Mouse (Mus musculus) MEL (cell line): ENCODE measurements around the gene P2rx3. TPM values are rescaled to one million over a fixed set of nuclear protein-coding genes. Genes with fewer than 3 reads are reported as not detected.

Experiments
- DNase-seq: peaks from one replicate; pipeline ENCODE4 v3.0.0; 2011; ENCODE audit warnings: low read depth, low spot score
- H3K27ac ChIP-seq: 2 replicates; pipeline ENCODE4 v1.5.1; 2012; ENCODE audit warnings: low read depth, mild to moderate bottlenecking, control low read depth, low read length, moderate library complexity; ENCODE audit not compliant: control insufficient read depth
- H3K27me3 ChIP-seq, 2 experiments: fragments of 150-350 bp in 1 of 2; sonication (generic) in 1 of 2; 2 replicates each; pipeline ENCODE4 v1.6.1; 2012; ENCODE audit warnings: low read length in 2 of 2, mild to moderate bottlenecking in 2 of 2, improper control_type of control experiment in 1 of 2, moderate library complexity in 1 of 2; ENCODE audit not compliant: insufficient read depth in 2 of 2, control insufficient read depth in 1 of 2
- H3K36me3 ChIP-seq, 2 experiments: 2 replicates each; pipeline ENCODE4 v1.6.1; 2012 to 2014; ENCODE audit warnings: low read length in 2 of 2, improper control_type of control experiment in 1 of 2, inconsistent platforms in 1 of 2, mild to moderate bottlenecking in 1 of 2; ENCODE audit not compliant: insufficient read depth in 2 of 2, control insufficient read depth in 1 of 2
- H3K4me1 ChIP-seq, 2 experiments: fragments of 150-350 bp in 1 of 2; sonication (generic) in 1 of 2; 2 replicates each; pipeline ENCODE4 v1.6.1; 2012; ENCODE audit warnings: low read length in 2 of 2, improper control_type of control experiment in 1 of 2, mild to moderate bottlenecking in 1 of 2; ENCODE audit not compliant: insufficient read depth in 2 of 2, control insufficient read depth in 1 of 2
- H3K4me3 ChIP-seq, 2 experiments: fragments of 150-350 bp in 1 of 2; sonication (generic) in 1 of 2; 2 replicates each; pipeline ENCODE4 v1.5.1; 2012; ENCODE audit warnings: low read depth in 2 of 2, low read length in 2 of 2, mild to moderate bottlenecking in 2 of 2, moderate library complexity in 2 of 2, control low read depth in 1 of 2, improper control_type of control experiment in 1 of 2; ENCODE audit not compliant: control insufficient read depth in 1 of 2, insufficient read depth in 1 of 2
- H3K79me2 ChIP-seq: 2 replicates; pipeline ENCODE4 v1.6.1; 2012; ENCODE audit warnings: mild to moderate bottlenecking, low read length, moderate library complexity; ENCODE audit not compliant: control insufficient read depth, poor library complexity, insufficient read depth
- H3K9ac ChIP-seq: 2 replicates; pipeline ENCODE4 v1.6.1; 2012; ENCODE audit warnings: low read depth, mild to moderate bottlenecking, control low read depth, low read length, moderate library complexity; ENCODE audit not compliant: control insufficient read depth, poor library complexity, severe bottlenecking
- H3K9me3 ChIP-seq: fragments of 150-350 bp; sonication (generic); replicated peaks from 2 replicates; pipeline ENCODE4 v1.6.1; 2012; ENCODE audit warnings: mild to moderate bottlenecking, low read length, improper control_type of control experiment, moderate library complexity; ENCODE audit not compliant: insufficient read depth
- BHLHE40 ChIP-seq: IDR thresholded peaks from 2 replicates; pipeline ENCODE4 v1.6.1; 2012; ENCODE audit warnings: low read depth, mild to moderate bottlenecking, inconsistent platforms, low read length, improper control_type of control experiment, borderline replicate concordance
- CTCF ChIP-seq, 3 experiments: IDR thresholded peaks in 2 of 3; conservative IDR thresholded peaks in 1 of 3; 2 replicates each; pipeline ENCODE4 v1.5.1; 2011 to 2012; ENCODE audit warnings: low read length in 3 of 3, low read depth in 2 of 3, mild to moderate bottlenecking in 2 of 3, improper control_type of control experiment in 1 of 3, inconsistent platforms in 1 of 3, mixed read lengths in 1 of 3, moderate library complexity in 1 of 3; ENCODE audit not compliant: control insufficient read depth in 1 of 3, insufficient read depth in 1 of 3, poor library complexity in 1 of 3, severe bottlenecking in 1 of 3
- E2F4 ChIP-seq: IDR thresholded peaks from 2 replicates; pipeline ENCODE4 v1.6.1; 2011; ENCODE audit warnings: low read depth, low read length, improper control_type of control experiment, borderline replicate concordance
- ELF1 ChIP-seq: IDR thresholded peaks from 2 replicates; pipeline ENCODE4 v1.6.1; 2014; ENCODE audit warnings: low read depth, mild to moderate bottlenecking, inconsistent platforms, low read length, improper control_type of control experiment, moderate library complexity
- EP300 ChIP-seq, 2 experiments: IDR thresholded peaks; 2 replicates each; pipeline ENCODE4 v1.6.1; 2011; ENCODE audit warnings: improper control_type of control experiment in 2 of 2, low read length in 2 of 2, low read depth in 1 of 2, mild to moderate bottlenecking in 1 of 2
- ETS1 ChIP-seq: IDR thresholded peaks from 2 replicates; pipeline ENCODE4 v1.6.1; 2012; ENCODE audit warnings: low read depth, mild to moderate bottlenecking, inconsistent platforms, low read length, improper control_type of control experiment, moderate library complexity
- HCFC1 ChIP-seq: IDR thresholded peaks from 2 replicates; pipeline ENCODE4 v1.6.1; 2012; ENCODE audit warnings: low read depth, mild to moderate bottlenecking, inconsistent platforms, low read length, improper control_type of control experiment, moderate library complexity
- KAT2A ChIP-seq: conservative IDR thresholded peaks from 2 replicates; pipeline ENCODE4 v1.6.1; 2012; ENCODE audit warnings: low read depth, low read length, improper control_type of control experiment, inconsistent platforms
- MAX ChIP-seq: IDR thresholded peaks from 2 replicates; pipeline ENCODE4 v1.6.1; 2011; ENCODE audit warnings: low read length, improper control_type of control experiment
- MAZ ChIP-seq: IDR thresholded peaks from 2 replicates; pipeline ENCODE4 v1.6.1; 2012; ENCODE audit warnings: low read depth, mild to moderate bottlenecking, inconsistent platforms, low read length, improper control_type of control experiment
- MYC ChIP-seq: IDR thresholded peaks from 2 replicates; pipeline ENCODE4 v1.6.1; 2011; ENCODE audit warnings: low read depth, mild to moderate bottlenecking, low read length, improper control_type of control experiment, moderate library complexity
- NELFE ChIP-seq: IDR thresholded peaks from 2 replicates; pipeline ENCODE4 v1.6.1; 2011; ENCODE audit warnings: low read depth, low read length, improper control_type of control experiment
- POLR2A ChIP-seq, 2 experiments: IDR thresholded peaks; 2 replicates each; pipeline ENCODE4 v1.6.1; 2011 to 2012; ENCODE audit warnings: low read length in 2 of 2, mild to moderate bottlenecking in 2 of 2, control low read depth in 1 of 2, improper control_type of control experiment in 1 of 2, low read depth in 1 of 2, moderate library complexity in 1 of 2; ENCODE audit not compliant: control insufficient read depth in 1 of 2, insufficient read depth in 1 of 2, poor library complexity in 1 of 2
- RAD21 ChIP-seq: IDR thresholded peaks from 2 replicates; pipeline ENCODE4 v1.6.1; 2011; ENCODE audit warnings: mild to moderate bottlenecking, low read depth, low read length, improper control_type of control experiment
- TAL1 ChIP-seq: IDR thresholded peaks from 2 replicates; pipeline ENCODE4 v1.6.1; 2012; ENCODE audit warnings: mild to moderate bottlenecking, inconsistent platforms, low read length, moderate library complexity, mixed read lengths
- TBP ChIP-seq: IDR thresholded peaks from 2 replicates; pipeline ENCODE4 v1.8.0; 2011; ENCODE audit warnings: low read depth, low read length, improper control_type of control experiment
- USF2 ChIP-seq, 2 experiments: IDR thresholded peaks; 2 replicates each; pipeline ENCODE4 v1.6.1; 2011 to 2012; ENCODE audit warnings: improper control_type of control experiment in 2 of 2, low read length in 2 of 2, borderline replicate concordance in 1 of 2, inconsistent platforms in 1 of 2, low read depth in 1 of 2, mild to moderate bottlenecking in 1 of 2; ENCODE audit not compliant: insufficient read depth in 1 of 2
- ZC3H11A ChIP-seq: IDR thresholded peaks from 2 replicates; pipeline ENCODE4 v1.6.1; 2012; ENCODE audit warnings: low read depth, mild to moderate bottlenecking, inconsistent platforms, low read length, improper control_type of control experiment
- ZMIZ1 ChIP-seq: IDR thresholded peaks from 2 replicates; pipeline ENCODE4 v1.6.1; 2012; ENCODE audit warnings: low read depth, mild to moderate bottlenecking, inconsistent platforms, low read length, improper control_type of control experiment, moderate library complexity
- ZNF384 ChIP-seq: IDR thresholded peaks from 2 replicates; pipeline ENCODE4 v1.6.1; 2012; ENCODE audit warnings: low read depth, mild to moderate bottlenecking, inconsistent platforms, low read length, improper control_type of control experiment
- polyA plus RNA-seq, 2 experiments: library from polyadenylated mRNA; stranded (reverse) in 1 of 2; unstranded in 1 of 2; fragments of >175 nt in 1 of 2; fragments of >200 nt in 1 of 2; gene quantifications; 2 replicates each; pipeline versions ENCODE4 v1.2.1 to v1.2.4; 2012; ENCODE audit warnings: low replicate concordance in 2 of 2, low read depth in 1 of 2; ENCODE audit not compliant: insufficient read length in 2 of 2, insufficient read depth in 1 of 2, missing spikeins in 1 of 2
- total RNA-seq: library from RNA; depleted of rRNA; stranded (reverse); fragments of 300-350 nt; gene quantifications from 2 replicates; pipeline ENCODE4 v1.2.3, GENCODE M21; 2012

Gene P2rx3
- total and polyA plus RNA-seq, 3 experiments = 0.36 TPM; not detected in 2

DNA sequence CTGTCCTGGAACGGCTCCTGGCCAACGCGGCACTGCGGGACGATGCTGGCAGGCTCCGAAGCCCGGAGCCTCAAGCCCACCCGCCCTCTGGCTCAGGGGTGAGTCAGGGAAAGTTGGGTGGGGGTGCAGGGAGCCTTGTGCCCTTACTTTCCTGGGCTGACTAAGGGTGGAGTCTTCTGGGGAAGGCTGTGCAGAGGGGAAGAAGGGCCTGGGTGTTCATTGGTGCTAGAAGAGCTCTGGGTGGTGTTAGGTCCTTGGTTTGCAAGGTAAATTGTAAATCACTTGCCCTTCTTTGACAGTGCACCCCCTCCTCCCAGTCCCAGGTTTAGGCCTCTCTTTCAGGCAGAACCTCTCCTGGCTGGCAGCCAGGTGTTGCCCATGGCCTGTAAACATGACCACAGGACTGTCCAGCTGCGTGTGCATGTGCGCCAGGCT lies 23.9 kb upstream of the P2rx3 start:
- H3K4me1 ChIP-seq = peaks cover 0 to 7% of the 10 kb centered on the region in 2 experiments; a peak in 3 of 4 replicates
- H3K27me3 ChIP-seq = no peaks in the 10 kb centered on the region
- H3K36me3 ChIP-seq = peaks cover 0 to 2% of the 10 kb centered on the region in 2 experiments; a peak in 2 of 4 replicates
- H3K79me2 ChIP-seq = no peaks in the 10 kb centered on the region; the same call in 1 of the 2 replicates
- peak overlapping the region; percentile 67 for H3K9ac ChIP-seq
- peak overlapping the region; percentile 65 to 80 for H3K4me3 ChIP-seq
- no peaks in the 10 kb centered on the region for H3K9me3 ChIP-seq
- H3K27ac ChIP-seq = no peak overlapping the region
- peak; percentile 47 for DNase-seq
- TF ChIP-seq EP300 (IDR thresholded peaks at IDR 0.05; ENCODE audit: low read depth in 1 of 2, low read length in 2 of 2) (no peak), ZMIZ1 (no peak), E2F4 (no peak), POLR2A (IDR thresholded peaks at IDR 0.05; ENCODE audit: control insufficient read depth in 1 of 2, insufficient read depth in 1 of 2, low read depth in 1 of 2, low read length in 2 of 2, poor library complexity in 1 of 2) (no peak), MYC (no peak), TBP (no peak), BHLHE40 (no peak), TAL1 (no peak), USF2 (IDR thresholded peaks at IDR 0.05; ENCODE audit: borderline replicate concordance in 1 of 2, insufficient read depth in 1 of 2, low read depth in 1 of 2, low read length in 2 of 2) (no peak), RAD21 (no peak), KAT2A (no peak), CTCF (IDR thresholded peaks at IDR 0.05 in 2 of 3, conservative IDR thresholded peaks at IDR 0.05 in 1 of 3; ENCODE audit: control insufficient read depth in 1 of 3, insufficient read depth in 1 of 3, low read depth in 2 of 3, low read length in 3 of 3, poor library complexity in 1 of 3, severe bottlenecking in 1 of 3) (no peak), ELF1 (no peak), MAX (no peak), ZNF384 (no peak), MAZ (no peak)

DNA sequence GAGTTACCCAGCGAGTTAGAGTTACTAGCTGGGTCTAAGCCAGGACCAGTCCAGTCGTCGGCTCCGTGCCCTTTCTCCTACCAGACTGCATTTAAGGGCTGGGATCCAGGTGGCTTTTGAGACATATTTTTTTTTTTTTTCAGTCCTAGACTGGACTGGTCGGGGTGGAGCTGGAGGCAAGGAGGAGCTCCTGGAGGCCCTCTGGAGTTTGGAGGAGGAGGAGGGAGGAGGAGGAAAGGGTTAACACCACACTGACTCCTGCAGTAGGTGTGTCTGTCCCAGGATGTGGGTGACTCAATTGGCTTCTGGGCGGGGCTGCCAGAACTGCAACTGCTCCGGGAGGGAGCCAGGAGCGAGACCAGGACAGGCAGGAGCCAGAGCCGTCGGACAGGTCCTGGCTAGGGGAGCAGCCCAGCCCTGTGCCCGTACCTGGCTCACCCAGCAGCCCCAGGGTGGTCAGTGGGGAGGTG lies 23.4 kb upstream of the P2rx3 start:
- Histone ChIP-seq H3K4me1 (peaks cover 0 to 7% of the 10 kb centered on the region in 2 experiments; a peak in 3 of 4 replicates), H3K79me2 (no peaks in the 10 kb centered on the region; the same call in 1 of the 2 replicates), H3K4me3 (peak overlapping the region; percentile 65 to 80), H3K27ac (peak overlapping the region; percentile 26; the same call in 1 of the 2 replicates), H3K9me3 (no peaks in the 10 kb centered on the region), H3K9ac (peak overlapping the region; percentile 67), H3K27me3 (no peaks in the 10 kb centered on the region), H3K36me3 (peaks cover 0 to 2% of the 10 kb centered on the region in 2 experiments; a peak in 2 of 4 replicates)
- DNase-seq = peak; percentile 83
- TF ChIP-seq HCFC1 = 0 out of 2 replicates have a peak, but pooled peaks have one; percentile 22
- peak in 1 of 2 experiments; percentile 48; a peak in 1 of 4 replicates for TF ChIP-seq POLR2A (IDR thresholded peaks at IDR 0.05; ENCODE audit: control insufficient read depth in 1 of 2, insufficient read depth in 1 of 2, low read depth in 1 of 2, low read length in 2 of 2, poor library complexity in 1 of 2)
- no peak for TF ChIP-seq NELFE
- TF ChIP-seq ZC3H11A = no peak
- no peak for TF ChIP-seq ZNF384
- TF ChIP-seq ETS1 = 0 out of 2 replicates have a peak, but pooled peaks have one; percentile 27
- TF ChIP-seq TAL1 = no peak
